37 mouse cellular contexts compared by ENCODE assay signal in the genomic region with DNA sequence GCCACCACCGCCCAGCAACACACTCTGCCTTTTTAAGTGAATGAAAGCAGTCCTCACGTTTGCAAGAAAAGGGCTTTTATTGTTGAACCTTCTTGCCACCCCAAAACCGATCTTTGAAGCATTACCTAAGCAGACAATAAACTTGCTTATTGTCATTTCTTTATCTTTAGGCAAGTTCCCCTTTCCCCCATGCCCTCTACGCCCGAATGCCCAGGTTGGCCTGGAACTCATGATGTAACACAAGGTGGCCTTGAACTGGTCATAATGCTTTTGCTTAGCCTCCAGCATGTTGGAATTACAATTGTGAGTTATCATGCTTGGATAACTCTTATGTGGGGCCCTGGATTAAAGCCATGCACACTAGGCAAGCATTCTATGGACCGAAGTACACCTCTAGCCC. TPM values are rescaled to one million over a fixed set of nuclear protein-coding genes. Genes with fewer than 3 reads are reported as not detected.
"Had no signal": no experiment of that assay in that cellular context is flagged by ENCODE, and none has a peak within 500 bp of the region (broad histone marks: within the 10 kb centered on the region; RNA-seq: fewer than 3 reads in every experiment).

No protein-coding gene starts in this region.

- H3K27me3 ChIP-seq: heart, embryonic 12.5 days; intestine, embryonic 15.5 days; limb, embryonic 13.5 days; limb, embryonic 15.5 days; liver, embryonic 12.5 days had no signal

- ATAC-seq: hindbrain, embryonic 16.5 days; inflammation-experienced regulatory T-cells, adult 6 months; intestine, embryonic 15.5 days; liver, embryonic 12.5 days had no signal

- H3K36me3 ChIP-seq: heart, embryonic 10.5 days; heart, embryonic 12.5 days; hindbrain, embryonic 12.5 days; intestine, embryonic 15.5 days; kidney, embryonic 15.5 days; limb, embryonic 13.5 days; limb, embryonic 15.5 days; liver, embryonic 12.5 days had no signal

- DNase-seq: gastrocnemius, postnatal 14 days; gastrocnemius, postnatal 36 days; heart, adult 18-20 months; heart, postnatal 10 days; kidney, adult 11 months; kidney, adult 2 months; kidney, adult 9 months; kidney, postnatal 14 days; kidney, postnatal 36 days; layer of hippocampus, adult 9-11 months; layer of hippocampus, postnatal 36 days; left cerebral cortex, postnatal 4 days had no signal

- H3K4me1 ChIP-seq: heart, embryonic 10.5 days; heart, embryonic 12.5 days; hindbrain, embryonic 12.5 days; intestine, embryonic 15.5 days; kidney, embryonic 15.5 days; limb, embryonic 13.5 days; limb, embryonic 15.5 days; liver, embryonic 12.5 days had no signal

- H3K4me3 ChIP-seq: heart, embryonic 10.5 days; heart, embryonic 12.5 days; hindbrain, embryonic 12.5 days; intestine, embryonic 15.5 days; kidney, embryonic 15.5 days; limb, embryonic 13.5 days; limb, embryonic 15.5 days; liver, embryonic 12.5 days had no signal

- H3K27ac ChIP-seq: heart, embryonic 10.5 days; hindbrain, embryonic 12.5 days; hindbrain, embryonic 14.5 days; intestine, embryonic 15.5 days; kidney, embryonic 15.5 days; kidney, postnatal 0 days; limb, embryonic 13.5 days; limb, embryonic 15.5 days; liver, embryonic 12.5 days; liver, embryonic 14.5 days had no signal

- H3K9me3 ChIP-seq: heart, embryonic 10.5 days; heart, embryonic 12.5 days; hindbrain, embryonic 12.5 days; intestine, embryonic 15.5 days; kidney, embryonic 15.5 days; limb, embryonic 13.5 days; limb, embryonic 15.5 days; liver, embryonic 12.5 days had no signal

RNA-seq across cellular contexts. Expression of a gene that starts 43.3 kb away (rescaled TPM):
- total RNA-seq: gastrocnemius, adult 18-20 months; gastrocnemius, adult 8-10 months; gastrocnemius, postnatal 14 days; gastrocnemius, postnatal 36 days; heart, adult 18-20 months; heart, adult 8-10 months; heart, postnatal 10 days; heart, postnatal 25 days; hematopoietic stem cell, adult 5-6 weeks; layer of hippocampus, adult 18-20 months; layer of hippocampus, postnatal 14 days; layer of hippocampus, postnatal 36 days; left cerebral cortex, adult 18-20 months; left cerebral cortex, adult 8-10 months; left cerebral cortex, postnatal 10 days; left cerebral cortex, postnatal 4 days; liver, adult 2 months had no signal
- polyA plus RNA-seq: kidney, postnatal 0 days; large intestine, adult 2 months; liver, adult 2 months; liver, embryonic 12.5 days had no signal
